Mouse (Mus musculus) liver, adult 2 months (tissue): ENCODE results near the gene Meig1. TPM values are rescaled to one million over a fixed set of nuclear protein-coding genes. Genes with fewer than 3 reads are reported as not detected.

Experiments
- DNase-seq: peaks from one replicate; pipeline ENCODE4 v3.0.0-alpha.2; 2011; ENCODE audit warnings: low read depth, low spot score; ENCODE audit errors: extremely low read depth
- H3K27ac ChIP-seq: fragments of 200-500 bp; replicated peaks from 2 replicates; pipeline ENCODE4 v1.5.1; 2012; ENCODE audit warnings: low read depth, mild to moderate bottlenecking, control low read depth, inconsistent platforms, low read length; ENCODE audit not compliant: insufficient read depth
- H3K27me3 ChIP-seq: fragments of 200-500 bp; 2 replicates; pipeline ENCODE4 v1.6.1; 2012; ENCODE audit warnings: mild to moderate bottlenecking, moderate library complexity, low read length, inconsistent platforms; ENCODE audit not compliant: control insufficient read depth, insufficient read depth
- H3K36me3 ChIP-seq: fragments of 200-500 bp; 2 replicates; pipeline ENCODE4 v1.6.1; 2012; ENCODE audit warnings: low read length, inconsistent platforms; ENCODE audit not compliant: control insufficient read depth, insufficient read depth
- H3K4me1 ChIP-seq: fragments of 200-500 bp; 2 replicates; pipeline ENCODE4 v1.6.1; 2011; ENCODE audit warnings: low read length; ENCODE audit not compliant: control insufficient read depth, insufficient read depth
- H3K4me3 ChIP-seq: fragments of 200-500 bp; 2 replicates; pipeline ENCODE4 v1.5.1; 2011; ENCODE audit warnings: low read depth, mild to moderate bottlenecking, control low read depth, low read length, moderate library complexity; ENCODE audit not compliant: insufficient read depth
- H3K79me2 ChIP-seq: fragments of 200-500 bp; 2 replicates; pipeline ENCODE4 v1.6.1; 2012; ENCODE audit warnings: inconsistent platforms, mild to moderate bottlenecking, low read length, moderate library complexity; ENCODE audit not compliant: control insufficient read depth, insufficient read depth
- H3K9ac ChIP-seq: fragments of 200-500 bp; 2 replicates; pipeline ENCODE4 v1.6.1; 2012; ENCODE audit warnings: low read depth, mild to moderate bottlenecking, control low read depth, inconsistent platforms, low read length
- CTCF ChIP-seq: fragments of 200-500 bp; IDR thresholded peaks from 2 replicates; pipeline ENCODE4 v1.5.1; 2011; ENCODE audit warnings: low read depth, low read length, control low read depth
- POLR2A ChIP-seq: fragments of 200-500 bp; IDR thresholded peaks from 2 replicates; pipeline ENCODE4 v1.6.1; 2011; ENCODE audit warnings: low read length, control low read depth; ENCODE audit not compliant: insufficient read depth; ENCODE audit errors: extremely low read depth
- WGBS: fragments of 180-500 bp; shearing (Covaris S2); methylation state at CpG from one replicate; pipeline ENCODE4 v1.1.7; 2018; 5-methylcytosine and 5-hydroxymethylcytosine counted together
- polyA plus RNA-seq: library from polyadenylated mRNA; depleted of rRNA; stranded (reverse); fragments of >200 nt; gene quantifications from 2 replicates; pipeline ENCODE4 v1.2.3, GENCODE M21; 2012; rRNA removed
- total RNA-seq: library from RNA; depleted of rRNA; stranded (reverse); fragments of >200 nt; gene quantifications from 2 replicates; pipeline ENCODE4 v1.2.3, GENCODE M21; 2014; rRNA removed

Gene Meig1
- total RNA-seq (not detected in 2 replicates), polyA plus RNA-seq (not detected in 2 replicates)

DNA sequence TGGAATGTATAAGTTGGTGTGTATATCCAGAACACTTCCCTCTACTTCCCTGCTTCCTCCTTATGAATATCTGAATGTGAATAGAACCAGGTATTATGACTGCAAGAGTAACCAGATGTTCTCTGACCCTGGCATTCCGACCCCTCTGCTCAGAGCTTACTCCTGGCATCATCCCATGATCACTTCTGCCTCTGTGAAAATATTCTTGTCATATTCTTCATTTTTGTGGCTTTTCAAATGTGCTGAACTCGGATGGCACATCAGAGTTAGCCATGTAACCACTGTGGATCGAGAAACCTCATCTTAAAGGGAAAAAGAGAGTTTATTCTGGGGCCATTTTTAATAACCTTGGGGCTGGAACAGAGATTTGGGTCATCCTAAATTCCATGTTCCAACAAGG, at the start of gene Meig1:
Meig1 (minus strand) TSS at position 101 of the 400 bp plus-strand sequence.
- H3K27ac ChIP-seq, result no peak within 1 kb of the TSS
- peaks cover 2% of the 10 kb centered on the region; the same call in 1 of the 2 replicates for H3K79me2 ChIP-seq
- no peak for DNase-seq
- H3K4me3 ChIP-seq, result no peak within 1 kb of the TSS
- no peaks in the 10 kb centered on the region for H3K27me3 ChIP-seq
- TF ChIP-seq CTCF, result no peak
- no peak for TF ChIP-seq POLR2A
- H3K4me1 ChIP-seq, result peaks cover 7% of the 10 kb centered on the region; the same call in 1 of the 2 replicates
- H3K36me3 ChIP-seq, result no peaks in the 10 kb centered on the region
- WGBS, result 73% methylated on average over 3 of the region's 3 CpGs
- H3K9ac ChIP-seq, result no peak within 1 kb of the TSS

DNA sequence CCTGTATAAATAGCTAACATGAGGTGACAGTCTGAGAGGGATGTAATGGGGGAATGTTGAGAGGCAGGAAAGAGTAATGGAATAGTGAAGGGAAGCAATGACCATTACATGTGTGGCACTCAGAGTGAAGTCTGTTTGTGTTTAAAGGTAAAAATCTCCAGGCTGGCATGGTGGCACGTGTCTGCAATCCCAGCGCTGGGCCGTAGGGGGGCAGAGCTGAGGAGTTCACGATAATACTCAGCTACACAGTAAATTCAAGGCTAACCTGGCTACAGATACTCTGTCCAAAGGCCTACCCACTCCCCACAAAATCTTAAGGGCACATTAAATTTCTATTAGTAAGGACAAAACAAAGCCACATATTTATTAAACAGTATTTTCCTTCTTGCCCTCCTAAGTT, 34.1 kb upstream of the Meig1 start:
- no peak for DNase-seq
- Histone ChIP-seq H3K79me2 (no peaks in the 10 kb centered on the region), H3K27me3 (no peaks in the 10 kb centered on the region), H3K27ac (no peak overlapping the region), H3K9ac (no peak overlapping the region), H3K4me1 (no peaks in the 10 kb centered on the region), H3K4me3 (no peak overlapping the region), H3K36me3 (peaks cover 35% of the 10 kb centered on the region)
- no peak for TF ChIP-seq CTCF
- TF ChIP-seq POLR2A, result no peak
- WGBS, result 88% methylated on average over 4 of the region's 4 CpGs

DNA sequence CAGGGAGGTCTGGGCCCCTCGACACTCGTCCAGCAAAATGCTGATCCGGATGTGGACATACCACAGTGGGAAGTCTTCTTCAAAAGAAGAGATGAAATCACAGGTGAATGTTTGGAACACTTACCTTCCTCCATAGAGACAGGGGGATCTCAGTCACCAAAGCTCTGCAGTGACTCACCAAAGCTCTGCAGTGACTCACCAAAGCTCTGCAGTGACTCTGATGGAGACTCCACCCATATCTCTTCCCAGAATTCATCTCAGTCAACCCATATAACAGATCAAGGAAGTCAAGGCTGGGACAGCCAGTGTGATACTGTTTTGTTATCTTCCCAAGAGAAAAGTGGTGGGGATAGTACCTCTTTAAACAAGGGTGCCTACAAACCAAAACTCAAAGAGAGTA, 30.6 kb upstream of the Meig1 start:
- Histone ChIP-seq H3K9ac (no peak overlapping the region), H3K27me3 (no peaks in the 10 kb centered on the region), H3K36me3 (peaks cover 36% of the 10 kb centered on the region), H3K4me1 (no peaks in the 10 kb centered on the region), H3K79me2 (no peaks in the 10 kb centered on the region), H3K27ac (no peak overlapping the region), H3K4me3 (no peak overlapping the region)
- TF ChIP-seq POLR2A, result no peak
- WGBS, result 92% methylated on average over 3 of the region's 3 CpGs
- no peak for DNase-seq

DNA sequence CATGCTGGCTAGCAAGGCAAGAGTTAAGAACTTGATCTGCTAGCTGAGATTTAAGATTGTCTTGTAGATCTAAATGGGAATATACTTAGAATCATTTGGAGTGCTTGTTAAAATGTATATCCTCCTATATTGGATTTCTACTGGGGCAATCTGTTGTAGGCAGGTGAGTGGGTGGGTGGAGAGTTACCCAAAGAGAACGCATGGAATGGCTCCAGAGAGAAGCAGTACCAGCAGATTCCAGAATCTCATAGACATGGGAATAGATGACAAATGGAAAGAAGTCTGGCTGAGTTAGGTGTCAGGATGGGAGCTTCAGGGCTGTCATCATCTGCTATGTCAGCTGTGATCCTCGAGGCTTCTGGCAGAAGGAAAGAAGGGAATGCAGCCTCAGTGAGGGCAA, 27.0 kb upstream of the Meig1 start:
- Histone ChIP-seq H3K27me3 (no peaks in the 10 kb centered on the region), H3K4me3 (no peak overlapping the region), H3K9ac (no peak overlapping the region), H3K27ac (no peak overlapping the region), H3K79me2 (no peaks in the 10 kb centered on the region), H3K4me1 (no peaks in the 10 kb centered on the region), H3K36me3 (peaks cover 54% of the 10 kb centered on the region)
- no peak for DNase-seq
- no peak for TF ChIP-seq POLR2A
- TF ChIP-seq CTCF, result no peak
- WGBS, result 84% methylated on average over 2 of the region's 2 CpGs

DNA sequence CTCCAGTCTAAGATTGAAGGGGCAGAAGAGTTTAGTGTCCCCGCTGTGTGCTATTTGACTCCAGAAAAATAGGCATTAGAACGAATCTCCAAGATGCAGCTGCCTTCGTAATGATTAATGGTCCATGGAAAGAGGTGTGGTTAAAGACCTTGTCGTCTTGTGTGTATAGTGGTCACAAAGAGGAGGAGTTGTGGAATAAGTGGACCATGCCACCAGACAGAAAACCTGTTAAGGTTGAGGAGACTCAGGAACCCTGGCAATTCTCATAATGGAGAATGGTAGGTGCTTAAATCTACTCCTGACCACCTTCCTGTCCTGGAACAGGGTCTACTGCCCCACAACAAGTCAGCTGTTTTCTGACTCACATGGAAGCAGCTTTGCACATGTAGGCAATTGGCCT, 23.5 kb upstream of the Meig1 start:
- H3K79me2 ChIP-seq, result no peaks in the 10 kb centered on the region
- H3K9ac ChIP-seq, result no peak overlapping the region
- DNase-seq, result no peak
- no peak overlapping the region for H3K4me3 ChIP-seq
- no peaks in the 10 kb centered on the region for H3K27me3 ChIP-seq
- peaks cover 62% of the 10 kb centered on the region for H3K36me3 ChIP-seq
- no peaks in the 10 kb centered on the region for H3K4me1 ChIP-seq
- 96% methylated on average over 4 of the region's 4 CpGs for WGBS
- H3K27ac ChIP-seq, result no peak overlapping the region
- TF ChIP-seq CTCF, result no peak
- no peak for TF ChIP-seq POLR2A

DNA sequence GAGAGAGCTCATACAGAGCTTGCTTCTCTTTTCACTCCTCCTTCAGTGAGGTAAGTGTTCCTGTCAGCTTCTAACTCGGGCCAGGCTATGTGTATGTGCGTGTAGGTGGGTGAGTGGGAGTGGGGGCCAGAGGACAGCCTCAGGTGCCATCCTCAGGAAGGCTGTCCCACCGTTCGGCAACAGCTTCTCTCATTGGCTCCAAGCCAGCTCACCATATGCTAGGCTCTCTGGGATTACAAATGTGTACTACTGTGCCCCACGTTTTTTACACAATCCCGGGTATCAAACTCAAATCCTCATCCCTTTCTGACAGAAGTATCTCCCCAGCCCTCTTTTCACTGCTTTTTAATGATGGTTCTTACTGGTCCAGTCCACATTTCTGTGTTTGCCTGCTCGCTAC, 21.8 kb upstream of the Meig1 start:
- Histone ChIP-seq H3K36me3 (peaks cover 63% of the 10 kb centered on the region), H3K79me2 (no peaks in the 10 kb centered on the region), H3K4me3 (no peak overlapping the region), H3K4me1 (no peaks in the 10 kb centered on the region), H3K27ac (no peak overlapping the region), H3K9ac (no peak overlapping the region), H3K27me3 (no peaks in the 10 kb centered on the region)
- WGBS, result 84% methylated on average over 7 of the region's 7 CpGs
- DNase-seq, result no peak
- TF ChIP-seq CTCF (no peak), POLR2A (no peak)
